Mouse (Mus musculus): ENCODE data around the gene Cdk2ap1. TPM values are rescaled to one million over a fixed set of nuclear protein-coding genes. Genes with fewer than 3 reads are reported as not detected.

The Cdk2ap1 gene
- total and polyA plus RNA-seq, 2 experiments from 2014 or later: 26.6 to 180 TPM

DNA sequence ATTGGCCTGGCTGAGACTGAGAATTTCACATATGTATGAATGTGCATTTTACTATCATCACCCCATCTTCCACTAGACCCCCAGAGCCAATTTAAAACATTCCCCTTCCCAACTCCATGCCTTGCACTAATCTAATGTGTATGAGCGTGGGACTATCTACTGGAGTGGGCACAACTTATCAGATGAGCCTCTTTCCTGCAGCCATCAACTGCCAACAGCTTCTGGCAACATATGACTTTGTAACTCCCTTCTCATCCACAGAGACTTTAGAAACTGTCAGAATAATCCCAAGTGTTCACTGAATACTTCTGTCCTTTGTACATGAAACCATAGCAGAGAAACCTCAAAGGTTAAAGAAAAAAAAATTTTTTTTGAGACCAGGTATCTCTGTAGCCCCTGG, 17.2 kb upstream of the Cdk2ap1 start:
- H3K36me3 ChIP-seq (replicated peaks; ENCODE audit: control insufficient read depth, insufficient read depth, low read length): peaks cover 93% of the 10 kb centered on the region
- 79% methylated on average over 1 of the region's 1 CpGs for WGBS
- ATAC-seq (ENCODE audit: insufficient read depth, low read depth): no peak

GRCm38 (mm10) chr5:124377149-124377548, 14.3 kb upstream of the Cdk2ap1 start:
- no peak for DNase-seq (ENCODE audit: low spot score)
- Histone ChIP-seq H3K36me3 (replicated peaks; ENCODE audit: control insufficient read depth, insufficient read depth, low read length) (peaks cover 94% of the 10 kb centered on the region), H3K27me3 (ENCODE audit: control insufficient read depth, insufficient read depth, low read length) (no peaks in the 10 kb centered on the region), H3K27ac (ENCODE audit: low read depth) (no peak overlapping the region), H3K4me1 (ENCODE audit: control insufficient read depth, insufficient read depth) (no peaks in the 10 kb centered on the region), H3K9ac (replicated peaks; ENCODE audit: low read depth, low read length) (no peak overlapping the region), H3K4me2 (ENCODE audit: low read depth, low read length) (no peak overlapping the region), H3K4me3 (ENCODE audit: low read depth, low read length) (no peak overlapping the region), H3K9me3 (replicated peaks; ENCODE audit: control insufficient read depth, low read length) (no peaks in the 10 kb centered on the region)
- no peak for TF ChIP-seq CTCF (IDR thresholded peaks at IDR 0.05; ENCODE audit: low read depth)
- TF ChIP-seq EP300 (IDR thresholded peaks at IDR 0.05; ENCODE audit: low read depth): no peak
- no peak for ATAC-seq (ENCODE audit: insufficient read depth, low read depth)
- WGBS: 84% methylated on average over 4 of the region's 4 CpGs

More for the DNA sequence above, 17.2 kb upstream of the Cdk2ap1 start:
- TF ChIP-seq EP300 (IDR thresholded peaks at IDR 0.05; ENCODE audit: low read depth) (no peak), CTCF (IDR thresholded peaks at IDR 0.05; ENCODE audit: low read depth) (no peak)
- Histone ChIP-seq H3K4me3 (ENCODE audit: low read depth, low read length) (no peak overlapping the region), H3K27me3 (ENCODE audit: control insufficient read depth, insufficient read depth, low read length) (no peaks in the 10 kb centered on the region), H3K9ac (replicated peaks; ENCODE audit: low read depth, low read length) (no peak overlapping the region), H3K4me2 (ENCODE audit: low read depth, low read length) (no peak overlapping the region), H3K4me1 (ENCODE audit: control insufficient read depth, insufficient read depth) (no peaks in the 10 kb centered on the region), H3K9me3 (replicated peaks; ENCODE audit: control insufficient read depth, low read length) (no peaks in the 10 kb centered on the region), H3K27ac (ENCODE audit: low read depth) (no peak overlapping the region)
- DNase-seq (ENCODE audit: low spot score): no peak

GRCm38 (mm10) chr5:124376401-124376800, 13.5 kb upstream of the Cdk2ap1 start:
- Histone ChIP-seq H3K4me1 (ENCODE audit: control insufficient read depth, insufficient read depth) (no peaks in the 10 kb centered on the region), H3K27me3 (ENCODE audit: control insufficient read depth, insufficient read depth, low read length) (no peaks in the 10 kb centered on the region), H3K4me3 (ENCODE audit: low read depth, low read length) (no peak overlapping the region), H3K4me2 (ENCODE audit: low read depth, low read length) (no peak overlapping the region), H3K9me3 (replicated peaks; ENCODE audit: control insufficient read depth, low read length) (no peaks in the 10 kb centered on the region), H3K36me3 (replicated peaks; ENCODE audit: control insufficient read depth, insufficient read depth, low read length) (peaks cover 94% of the 10 kb centered on the region), H3K9ac (replicated peaks; ENCODE audit: low read depth, low read length) (no peak overlapping the region), H3K27ac (ENCODE audit: low read depth) (no peak overlapping the region)
- 90% methylated on average over 1 of the region's 1 CpGs for WGBS
- ATAC-seq (ENCODE audit: insufficient read depth, low read depth): no peak
- DNase-seq (ENCODE audit: low spot score): no peak
- no peak for TF ChIP-seq EP300 (IDR thresholded peaks at IDR 0.05; ENCODE audit: low read depth)
- no peak for TF ChIP-seq CTCF (IDR thresholded peaks at IDR 0.05; ENCODE audit: low read depth)

GRCm38 (mm10) chr5:124374298-124374697, 11.4 kb upstream of the Cdk2ap1 start:
- no peak for TF ChIP-seq CTCF (IDR thresholded peaks at IDR 0.05; ENCODE audit: low read depth)
- TF ChIP-seq EP300 (IDR thresholded peaks at IDR 0.05; ENCODE audit: low read depth): no peak
- H3K4me1 ChIP-seq (ENCODE audit: control insufficient read depth, insufficient read depth): no peaks in the 10 kb centered on the region
- no peak overlapping the region for H3K4me2 ChIP-seq (ENCODE audit: low read depth, low read length)
- WGBS: 96% methylated on average over 7 of the region's 7 CpGs
- peaks cover 94% of the 10 kb centered on the region for H3K36me3 ChIP-seq (replicated peaks; ENCODE audit: control insufficient read depth, insufficient read depth, low read length)
- DNase-seq (ENCODE audit: low spot score) (no peak), ATAC-seq (ENCODE audit: insufficient read depth, low read depth) (no peak)
- no peak overlapping the region for H3K4me3 ChIP-seq (ENCODE audit: low read depth, low read length)
- no peaks in the 10 kb centered on the region for H3K27me3 ChIP-seq (ENCODE audit: control insufficient read depth, insufficient read depth, low read length)
- H3K27ac ChIP-seq (ENCODE audit: low read depth): no peak overlapping the region
- H3K9ac ChIP-seq (replicated peaks; ENCODE audit: low read depth, low read length): no peak overlapping the region
- H3K9me3 ChIP-seq (replicated peaks; ENCODE audit: control insufficient read depth, low read length): no peaks in the 10 kb centered on the region

DNA sequence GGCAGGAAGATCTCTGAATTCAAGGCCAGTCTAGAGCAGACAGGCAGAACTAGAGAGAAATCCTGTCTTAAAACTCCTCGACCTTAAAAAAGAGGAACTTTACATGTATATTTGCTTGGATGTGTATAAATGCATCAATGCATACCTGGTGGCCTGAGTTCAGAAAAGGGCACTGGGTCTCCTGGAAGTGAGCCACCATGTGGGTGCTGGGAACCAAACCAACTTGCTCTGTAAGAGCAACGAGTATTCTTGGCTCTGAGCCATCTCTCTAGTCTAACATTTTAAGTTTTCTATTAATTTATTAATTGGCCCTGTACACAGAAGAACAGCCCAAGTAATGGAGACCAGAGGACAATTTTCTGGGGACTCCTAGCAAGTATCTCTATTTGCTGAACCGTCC, 3.8 kb upstream of the Cdk2ap1 start:
- Histone ChIP-seq H3K4me3 (ENCODE audit: low read depth, low read length) (no peak overlapping the region), H3K4me1 (ENCODE audit: control insufficient read depth, insufficient read depth) (no peaks in the 10 kb centered on the region), H3K9ac (replicated peaks; ENCODE audit: low read depth, low read length) (no peak overlapping the region), H3K27me3 (ENCODE audit: control insufficient read depth, insufficient read depth, low read length) (no peaks in the 10 kb centered on the region), H3K36me3 (replicated peaks; ENCODE audit: control insufficient read depth, insufficient read depth, low read length) (peaks cover 40% of the 10 kb centered on the region), H3K27ac (ENCODE audit: low read depth) (no peak overlapping the region), H3K4me2 (ENCODE audit: low read depth, low read length) (no peak overlapping the region), H3K9me3 (replicated peaks; ENCODE audit: control insufficient read depth, low read length) (no peaks in the 10 kb centered on the region)
- WGBS: 61% methylated on average over 3 of the region's 3 CpGs
- no peak for ATAC-seq (ENCODE audit: insufficient read depth, low read depth)
- no peak for DNase-seq (ENCODE audit: low spot score)
- TF ChIP-seq EP300 (IDR thresholded peaks at IDR 0.05; ENCODE audit: low read depth) (no peak), CTCF (IDR thresholded peaks at IDR 0.05; ENCODE audit: low read depth) (no peak)

- Histone ChIP-seq H3K36me3 (replicated peaks; ENCODE audit: control insufficient read depth, insufficient read depth, low read length) (peaks cover 30% of the 10 kb centered on the region), H3K4me3 (ENCODE audit: low read depth, low read length) (no peak overlapping the region), H3K4me2 (ENCODE audit: low read depth, low read length) (no peak overlapping the region), H3K27ac (ENCODE audit: low read depth) (no peak overlapping the region), H3K9ac (replicated peaks; ENCODE audit: low read depth, low read length) (no peak overlapping the region), H3K27me3 (ENCODE audit: control insufficient read depth, insufficient read depth, low read length) (no peaks in the 10 kb centered on the region), H3K9me3 (replicated peaks; ENCODE audit: control insufficient read depth, low read length) (no peaks in the 10 kb centered on the region), H3K4me1 (ENCODE audit: control insufficient read depth, insufficient read depth) (no peaks in the 10 kb centered on the region)
- DNase-seq (ENCODE audit: low spot score) (no peak), ATAC-seq (ENCODE audit: insufficient read depth, low read depth) (no peak)
- TF ChIP-seq EP300 (IDR thresholded peaks at IDR 0.05; ENCODE audit: low read depth) (no peak), CTCF (IDR thresholded peaks at IDR 0.05; ENCODE audit: low read depth) (no peak)
- WGBS: 97% methylated on average over 2 of the region's 2 CpGs
Measured at GRCm38 (mm10) chr5:124365754-124366153, 2.9 kb upstream of the Cdk2ap1 start.

All from heart, postnatal 0 days (tissue).